Mouse (Mus musculus) heart, adult 2 months (tissue): Measurements from ENCODE around the gene Dcun1d2. TPM values are rescaled to one million over a fixed set of nuclear protein-coding genes. Genes with fewer than 3 reads are reported as not detected.
A peak's percentile ranks its signal among the peaks of the same experiment; 100 is the strongest.

Experiments
- DNase-seq, 2 experiments: peaks; one replicate each; pipeline ENCODE4 v3.0.0; 2021
- H3K27ac ChIP-seq: fragments of 200-600 bp; 2 replicates; pipeline ENCODE4 v1.8.1; 2022
- H3K27me3 ChIP-seq: fragments of 200-500 bp; 2 replicates; pipeline ENCODE4 v1.6.1; 2012; ENCODE audit warnings: mild to moderate bottlenecking, low read length, inconsistent platforms, mixed read lengths; ENCODE audit not compliant: control insufficient read depth, insufficient read depth
- H3K36me3 ChIP-seq: fragments of 200-500 bp; 2 replicates; pipeline ENCODE4 v1.6.1; 2012; ENCODE audit warnings: low read length, inconsistent platforms; ENCODE audit not compliant: control insufficient read depth, insufficient read depth
- H3K4me1 ChIP-seq: fragments of 200-500 bp; 2 replicates; pipeline ENCODE4 v1.6.1; 2011; ENCODE audit warnings: low read length; ENCODE audit not compliant: control insufficient read depth, insufficient read depth
- H3K4me3 ChIP-seq: fragments of 200-600 bp; 2 replicates; pipeline ENCODE4 v1.8.1; 2022
- H3K79me2 ChIP-seq: fragments of 200-500 bp; replicated peaks from 2 replicates; pipeline ENCODE4 v1.6.1; 2012; ENCODE audit warnings: mild to moderate bottlenecking, inconsistent platforms, low read length, moderate library complexity, mixed read lengths; ENCODE audit not compliant: control insufficient read depth, insufficient read depth
- H3K9ac ChIP-seq: fragments of 200-500 bp; 2 replicates; pipeline ENCODE4 v1.6.1; 2012; ENCODE audit warnings: low read depth, mild to moderate bottlenecking, control low read depth, inconsistent platforms, low read length, mixed read lengths
- CTCF ChIP-seq: fragments of 200-600 bp; IDR thresholded peaks from 2 replicates; pipeline ENCODE4 v1.8.1; 2022; ENCODE audit warnings: antibody characterized with exemption, mild to moderate bottlenecking, moderate library complexity
- EP300 ChIP-seq: fragments of 200-500 bp; IDR thresholded peaks from 2 replicates; pipeline ENCODE4 v1.6.1; 2011; ENCODE audit warnings: low read depth, low read length, control low read depth; ENCODE audit not compliant: insufficient read depth
- POLR2A ChIP-seq: fragments of 200-500 bp; IDR thresholded peaks from 2 replicates; pipeline ENCODE4 v1.6.1; 2011; ENCODE audit warnings: mild to moderate bottlenecking, low read depth, low read length, control low read depth; ENCODE audit not compliant: insufficient read depth
- WGBS: fragments of 180-500 bp; shearing (Covaris S2); methylation state at CpG from one replicate; pipeline ENCODE4 v1.1.7; 2018; 5-methylcytosine and 5-hydroxymethylcytosine counted together
- intact Hi-C: fragments of 180-260 bp; cut with DNase I; formaldehyde crosslinking; loops from one replicate; pipeline ENCODE4 v1.15.1; 2025
- polyA plus RNA-seq: library from polyadenylated mRNA; depleted of rRNA; stranded (reverse); fragments of >200 nt; gene quantifications from 2 replicates; pipeline ENCODE4 v1.2.3, GENCODE M21; 2012
- total RNA-seq, 2 experiments: library from RNA; stranded (reverse); gene quantifications; 2 replicates each; pipeline ENCODE4 v1.2.3; 2021

The Dcun1d2 gene
- total and polyA plus RNA-seq, 3 experiments = 52.1 to 64.6 (median 63.1) TPM

DNA sequence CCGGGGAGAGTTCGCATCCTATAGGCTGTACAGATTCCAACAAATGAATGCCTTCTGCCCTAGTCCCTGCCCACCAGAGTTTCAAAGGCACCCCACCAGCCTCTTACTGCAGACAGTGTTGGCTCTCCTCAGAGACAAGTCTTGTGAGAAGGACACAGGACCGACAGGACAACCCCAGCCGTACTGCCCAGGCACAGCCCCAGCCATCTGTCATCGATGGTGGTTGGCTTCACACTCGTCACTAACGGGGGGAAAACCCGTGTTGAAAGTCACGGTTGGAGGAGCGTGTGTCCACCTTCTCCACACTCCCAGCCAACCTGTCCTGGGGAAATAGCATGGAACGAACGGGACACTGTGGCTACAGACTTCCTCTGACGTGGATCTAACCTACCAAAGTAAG lies 53.1 kb downstream of the Dcun1d2 start:
- TF ChIP-seq POLR2A (no peak), EP300 (0 out of 2 replicates have a peak, but pooled peaks have one; percentile 15)
- H3K27me3 ChIP-seq = no peaks in the 10 kb centered on the region
- no peaks in the 10 kb centered on the region for H3K79me2 ChIP-seq
- intact Hi-C loops = no loop called here
- peaks cover 6% of the 10 kb centered on the region; the same call in 1 of the 2 replicates for H3K4me1 ChIP-seq
- no peak overlapping the region for H3K9ac ChIP-seq
- no peak overlapping the region for H3K4me3 ChIP-seq
- no peaks in the 10 kb centered on the region for H3K36me3 ChIP-seq
- H3K27ac ChIP-seq = no peak overlapping the region
- 64% methylated on average over 13 of the region's 13 CpGs for WGBS
- DNase-seq = no peak

GRCm38 (mm10) chr8:13230471-13230870 lies 57.5 kb downstream of the Dcun1d2 start:
- peak in 1 of 2 experiments; percentile 63 for DNase-seq
- intact Hi-C loops = loop anchor here (2.0 kb wide), 1 partner anchor 22 kb away; no protein-coding TSS in a partner anchor
- H3K27me3 ChIP-seq = no peaks in the 10 kb centered on the region
- H3K4me3 ChIP-seq = no peak overlapping the region
- H3K79me2 ChIP-seq = no peaks in the 10 kb centered on the region
- peaks cover 6% of the 10 kb centered on the region; the same call in 1 of the 2 replicates for H3K4me1 ChIP-seq
- H3K9ac ChIP-seq = no peak overlapping the region
- WGBS = 47% methylated on average over 4 of the region's 4 CpGs
- H3K36me3 ChIP-seq = no peaks in the 10 kb centered on the region
- peak overlapping the region; percentile 81 for H3K27ac ChIP-seq
- peak; percentile 87 for TF ChIP-seq EP300
- no peak for TF ChIP-seq POLR2A
- TF ChIP-seq CTCF = no peak

GRCm38 (mm10) chr8:13229802-13230201 lies 58.1 kb downstream of the Dcun1d2 start:
- intact Hi-C loops = loop anchor here (2.0 kb wide), 1 partner anchor 23 kb away; no protein-coding TSS in a partner anchor
- no peaks in the 10 kb centered on the region for H3K79me2 ChIP-seq
- peak overlapping the region; percentile 81 for H3K27ac ChIP-seq
- H3K36me3 ChIP-seq = no peaks in the 10 kb centered on the region
- peak; percentile 86 for TF ChIP-seq EP300
- no peak for TF ChIP-seq CTCF
- no peak for TF ChIP-seq POLR2A
- peak in 1 of 2 experiments; percentile 59 for DNase-seq
- WGBS = 59% methylated on average over 12 of the region's 12 CpGs
- H3K9ac ChIP-seq = no peak overlapping the region
- H3K4me3 ChIP-seq = no peak overlapping the region
- H3K27me3 ChIP-seq = no peaks in the 10 kb centered on the region
- peaks cover 4% of the 10 kb centered on the region; the same call in 1 of the 2 replicates for H3K4me1 ChIP-seq

DNA sequence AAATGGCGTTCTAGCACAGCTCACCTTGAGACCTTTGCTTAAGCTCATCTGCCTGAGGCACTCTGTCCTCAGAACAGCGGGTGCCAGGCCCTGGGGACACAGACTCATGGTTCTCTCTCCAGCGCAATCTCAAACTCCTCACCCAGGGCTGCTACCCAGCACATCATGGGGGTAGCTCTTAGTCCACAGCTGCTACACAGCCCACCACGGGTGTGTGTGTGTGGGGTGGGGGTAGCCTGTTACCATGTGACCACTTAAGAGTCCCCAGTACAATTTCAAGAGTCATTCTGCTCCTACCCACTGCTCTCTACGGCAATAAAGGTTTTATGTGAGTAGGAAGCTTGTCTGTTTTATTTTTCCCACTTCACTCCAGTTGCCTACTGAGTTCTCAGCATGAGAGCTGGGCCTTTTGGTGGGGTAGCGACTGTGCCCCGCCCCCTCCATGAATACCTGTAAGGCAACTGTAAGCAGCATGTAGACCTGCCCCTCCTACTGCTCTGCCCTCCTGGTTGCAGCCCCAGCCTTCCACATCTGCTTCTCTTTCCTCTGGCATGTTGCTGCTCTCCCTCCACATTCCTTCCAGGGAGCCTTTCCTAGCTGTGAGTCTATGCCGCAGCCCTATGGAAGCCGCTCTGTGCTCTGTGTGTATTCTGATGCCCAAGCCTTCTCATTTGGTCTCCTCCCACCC lies 58.9 kb downstream of the Dcun1d2 start:
- H3K27ac ChIP-seq = peak overlapping the region; percentile 81

DNA sequence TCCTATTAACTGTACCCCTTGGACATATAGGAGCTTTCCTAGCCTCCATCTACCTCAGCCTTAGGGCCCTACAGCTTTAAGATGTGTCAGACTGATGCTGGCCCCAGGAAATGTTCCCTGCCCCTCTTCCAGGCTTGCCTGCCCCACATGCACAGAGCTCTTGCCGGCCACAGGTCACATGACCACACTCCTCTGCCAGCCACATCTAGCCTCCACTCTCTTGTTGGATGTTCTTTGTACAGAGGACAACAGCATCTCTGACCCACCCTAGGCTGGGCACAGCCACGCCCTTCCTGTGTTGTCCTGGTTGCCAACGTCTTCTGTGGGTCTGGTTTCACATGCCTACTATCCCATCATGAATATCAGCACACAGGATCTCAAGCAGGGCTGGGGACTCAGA lies 60.7 kb downstream of the Dcun1d2 start:
- no peak for DNase-seq
- intact Hi-C loops = no loop called here
- TF ChIP-seq EP300 (0 out of 2 replicates have a peak, but pooled peaks have one; percentile 52), POLR2A (no peak; the same call in 1 of the 2 replicates), CTCF (no peak)
- no peaks in the 10 kb centered on the region for H3K36me3 ChIP-seq
- H3K4me3 ChIP-seq = no peak overlapping the region
- H3K27ac ChIP-seq = peak overlapping the region; percentile 67; the same call in 1 of the 2 replicates
- H3K4me1 ChIP-seq = peaks cover 4% of the 10 kb centered on the region; the same call in 1 of the 2 replicates
- H3K27me3 ChIP-seq = no peaks in the 10 kb centered on the region
- no peaks in the 10 kb centered on the region for H3K79me2 ChIP-seq
- 21% methylated on average over 3 of the region's 3 CpGs for WGBS
- no peak overlapping the region for H3K9ac ChIP-seq

More for the DNA sequence above, 58.9 kb downstream of the Dcun1d2 start:
- H3K36me3 ChIP-seq = no peaks in the 10 kb centered on the region
- H3K4me3 ChIP-seq = no peak overlapping the region
- DNase-seq = no peak
- intact Hi-C loops = no loop called here
- TF ChIP-seq POLR2A (no peak), CTCF (no peak), EP300 (no peak)
- no peaks in the 10 kb centered on the region for H3K79me2 ChIP-seq
- H3K27me3 ChIP-seq = no peaks in the 10 kb centered on the region
- peaks cover 4% of the 10 kb centered on the region; the same call in 1 of the 2 replicates for H3K4me1 ChIP-seq
- H3K9ac ChIP-seq = no peak overlapping the region
- WGBS = 46% methylated on average over 9 of the region's 9 CpGs

GRCm38 (mm10) chr8:13226288-13226687 lies 61.6 kb downstream of the Dcun1d2 start:
- no peak for DNase-seq
- Histone ChIP-seq H3K36me3 (no peaks in the 10 kb centered on the region), H3K4me3 (no peak overlapping the region), H3K27me3 (no peaks in the 10 kb centered on the region), H3K79me2 (no peaks in the 10 kb centered on the region), H3K4me1 (peaks cover 4% of the 10 kb centered on the region; the same call in 1 of the 2 replicates), H3K27ac (peak overlapping the region; percentile 67), H3K9ac (peak overlapping the region; percentile 8; the same call in 1 of the 2 replicates)
- intact Hi-C loops = no loop called here
- TF ChIP-seq EP300 = no peak
- 54% methylated on average over 6 of the region's 6 CpGs for WGBS
